Mouse (Mus musculus): ENCODE data around the gene Psmd2.

Psmd2 gene

GRCm38 (mm10) chr16:20651076-20651946, at the start of gene Psmd2:
TSS of gene Psmd2 (plus strand) at chr16:20651652.
- WGBS, result 1% methylated on average over 46 of the region's 46 CpGs

- 52% methylated on average over 9 of the region's 9 CpGs for WGBS
Observed at GRCm38 (mm10) chr16:20604705-20605104, 46.7 kb upstream of the Psmd2 start.

- WGBS, result under 1% methylated on average over 28 of the region's 28 CpGs
Observed at GRCm38 (mm10) chr16:20610501-20611356, 40.7 kb upstream of the Psmd2 start.

GRCm38 (mm10) chr16:20611357-20612227, 39.9 kb upstream of the Psmd2 start, which contains the start of the genes Eef1akmt4, Gm49333 and Alg3:
TSS of gene Eef1akmt4 (plus strand) at chr16:20611593.
TSS of gene Gm49333 (plus strand) at chr16:20611610.
TSS of gene Alg3 (minus strand) at chr16:20611735.
- WGBS, result 1% methylated on average over 41 of the region's 41 CpGs

GRCm38 (mm10) chr16:20619541-20620398, 31.7 kb upstream of the Psmd2 start:
- 4% methylated on average over 82 of the region's 83 CpGs for WGBS

- whole genome bisulfite sequencing, result 2% methylated on average over 9 of the region's 9 CpGs
Observed at GRCm38 (mm10) chr16:20620399-20620735, 31.1 kb upstream of the Psmd2 start.

GRCm38 (mm10) chr16:20620751-20621190, 30.7 kb upstream of the Psmd2 start:
- WGBS, result under 1% methylated on average over 32 of the region's 32 CpGs

GRCm38 (mm10) chr16:20621191-20621990, 30.1 kb upstream of the Psmd2 start, which contains the start of gene Camk2n2:
TSS of gene Camk2n2 (minus strand) at chr16:20621287.
- under 1% methylated on average over 92 of the region's 92 CpGs for WGBS

GRCm38 (mm10) chr16:20621991-20622685, 29.3 kb upstream of the Psmd2 start:
- WGBS, result under 1% methylated on average over 37 of the region's 37 CpGs

GRCm38 (mm10) chr16:20623211-20623610, 28.2 kb upstream of the Psmd2 start:
- 25% methylated on average over 2 of the region's 2 CpGs for WGBS

GRCm38 (mm10) chr16:20628871-20629391, 22.5 kb upstream of the Psmd2 start:
- WGBS, result 41% methylated on average over 11 of the region's 11 CpGs

- 7% methylated on average over 54 of the region's 54 CpGs for WGBS
Observed at GRCm38 (mm10) chr16:20629731-20630634, 21.5 kb upstream of the Psmd2 start, which contains the start of gene Ece2. TSS of gene Ece2 (plus strand) at chr16:20629828.

GRCm38 (mm10) chr16:20637410-20637809, 14.0 kb upstream of the Psmd2 start:
- WGBS, result 87% methylated on average over 8 of the region's 8 CpGs

GRCm38 (mm10) chr16:20638367-20638766, 13.1 kb upstream of the Psmd2 start:
- WGBS, result 30% methylated on average over 8 of the region's 8 CpGs

- WGBS, result under 1% methylated on average over 8 of the region's 8 CpGs
Observed at GRCm38 (mm10) chr16:20642161-20642560, 9.3 kb upstream of the Psmd2 start.

- WGBS, result 87% methylated on average over 7 of the region's 7 CpGs
Observed at GRCm38 (mm10) chr16:20643911-20644310, 7.5 kb upstream of the Psmd2 start.

- whole genome bisulfite sequencing, result 5% methylated on average over 12 of the region's 12 CpGs
Observed at GRCm38 (mm10) chr16:20651947-20652310, 477 bp downstream of the Psmd2 start.
